Mouse (Mus musculus): Measurements from ENCODE around the gene 5830473C10Rik.
A peak's percentile ranks its signal among the peaks of the same experiment; 100 is the strongest.

The 5830473C10Rik gene

GRCm38 (mm10) chr5:90560743-90561142 is at the start of gene 5830473C10Rik:
Gene 5830473C10Rik, plus strand, starts transcription at chr5:90561107.
- DNase-seq (ENCODE audit: low read depth, low spot score): no peak

DNA sequence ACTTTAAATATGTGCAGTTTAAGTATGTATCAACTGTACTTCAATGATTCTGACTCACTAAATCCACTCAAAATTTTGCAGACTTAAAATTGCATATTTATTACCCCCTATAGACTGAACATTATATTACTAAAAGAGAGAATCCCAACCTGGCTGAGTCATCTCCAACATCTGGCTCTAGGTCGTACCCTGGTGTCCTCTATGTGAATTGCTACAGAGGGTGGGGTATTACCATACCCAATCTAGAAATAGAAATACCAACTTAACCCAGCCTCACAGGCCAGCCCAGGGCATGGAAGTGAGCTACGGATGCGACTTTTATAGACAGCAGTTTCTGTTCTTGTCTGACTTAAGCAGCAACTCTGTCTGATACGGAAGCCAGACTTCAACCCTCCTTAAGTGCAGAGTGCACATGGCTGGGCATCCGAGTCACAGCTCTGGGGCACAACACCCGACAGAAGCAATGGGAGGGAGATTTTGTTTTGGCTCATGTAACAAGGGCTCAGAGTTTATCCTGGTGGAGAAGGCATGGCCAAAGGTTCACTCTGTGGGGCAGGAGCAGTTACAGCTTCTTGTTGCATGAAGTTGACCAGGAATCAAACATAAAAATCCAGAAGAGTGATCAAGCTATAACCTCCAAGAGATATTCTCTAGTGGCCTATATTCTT is 48.5 kb upstream of the 5830473C10Rik start:
- no peak for DNase-seq (ENCODE audit: low read depth, low spot score)

- DNase-seq (ENCODE audit: low read depth, low spot score): no peak
Observed at GRCm38 (mm10) chr5:90515561-90515960, 45.3 kb upstream of the 5830473C10Rik start.

DNA sequence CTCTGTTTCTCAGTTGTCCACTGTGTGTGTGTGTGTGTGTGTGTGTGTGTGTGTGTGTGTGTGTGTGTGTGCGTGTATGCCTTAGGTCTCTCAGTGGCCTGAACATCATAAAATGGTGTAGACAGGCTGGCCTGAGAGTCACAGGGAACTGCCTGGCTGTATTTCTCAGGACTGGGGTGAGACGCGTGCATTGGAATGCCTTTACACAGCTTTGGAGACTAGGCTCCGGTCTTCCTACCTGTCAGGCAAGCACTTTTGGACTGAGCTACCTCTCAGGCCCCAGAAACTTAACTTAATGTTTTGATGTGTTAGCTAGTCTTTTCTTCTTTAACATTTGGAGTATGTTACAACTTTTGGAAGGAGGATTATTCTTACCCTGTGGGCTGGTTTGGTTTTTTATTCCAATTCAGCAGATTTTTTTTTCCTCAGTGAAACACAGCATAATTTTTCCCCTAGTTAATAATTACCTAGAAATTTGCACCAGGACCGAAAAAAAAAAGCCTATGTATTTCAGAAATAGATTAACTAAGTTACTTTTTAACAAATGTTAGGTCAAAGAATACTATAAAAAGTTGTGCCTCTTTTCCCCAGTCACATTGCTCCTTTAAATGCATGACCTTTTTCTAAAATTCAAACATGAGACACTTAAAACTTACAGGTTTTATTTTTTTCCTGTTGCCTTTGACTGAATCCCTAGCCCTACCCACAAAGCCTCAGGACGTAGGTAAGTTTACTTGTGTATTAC is 42.4 kb upstream of the 5830473C10Rik start, which contains the start of gene Afm:
Afm (plus strand) TSS at position 577 of the 745 bp plus-strand sequence.
- DNase-seq (ENCODE audit: low read depth, low spot score): no peak

GRCm38 (mm10) chr5:90551191-90551590 is 9.7 kb upstream of the 5830473C10Rik start:
- no peak for DNase-seq (ENCODE audit: low read depth, low spot score)

DNA sequence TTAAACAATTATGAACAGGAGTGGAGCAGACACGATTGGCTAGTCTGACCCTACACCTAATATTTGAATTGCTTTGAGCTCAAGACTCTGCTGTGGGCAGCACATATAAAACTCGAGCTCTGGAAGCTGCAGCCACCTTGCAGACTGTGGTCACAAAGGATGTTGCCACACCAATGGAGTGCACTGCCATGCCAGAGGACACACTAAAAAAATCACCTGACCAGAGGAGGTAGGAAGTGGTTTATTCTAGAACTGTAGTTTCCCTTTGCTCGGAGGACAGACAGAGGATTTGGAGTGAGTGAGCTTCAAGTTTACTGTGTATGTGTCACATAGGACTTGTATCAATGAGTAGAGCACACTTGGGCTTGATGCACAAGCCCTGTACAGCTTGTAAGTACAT is 4.9 kb upstream of the 5830473C10Rik start:
- no peak for DNase-seq (ENCODE audit: low read depth, low spot score)

GRCm38 (mm10) chr5:90561721-90562275 is 891 bp downstream of the 5830473C10Rik start:
- DNase-seq (ENCODE audit: low read depth, low spot score): no peak

GRCm38 (mm10) chr5:90562880-90563279 is 2.0 kb downstream of the 5830473C10Rik start:
- no peak for DNase-seq (ENCODE audit: low read depth, low spot score)

- no peak for DNase-seq (ENCODE audit: low read depth, low spot score)
Observed at GRCm38 (mm10) chr5:90564161-90564560, 3.3 kb downstream of the 5830473C10Rik start.

DNA sequence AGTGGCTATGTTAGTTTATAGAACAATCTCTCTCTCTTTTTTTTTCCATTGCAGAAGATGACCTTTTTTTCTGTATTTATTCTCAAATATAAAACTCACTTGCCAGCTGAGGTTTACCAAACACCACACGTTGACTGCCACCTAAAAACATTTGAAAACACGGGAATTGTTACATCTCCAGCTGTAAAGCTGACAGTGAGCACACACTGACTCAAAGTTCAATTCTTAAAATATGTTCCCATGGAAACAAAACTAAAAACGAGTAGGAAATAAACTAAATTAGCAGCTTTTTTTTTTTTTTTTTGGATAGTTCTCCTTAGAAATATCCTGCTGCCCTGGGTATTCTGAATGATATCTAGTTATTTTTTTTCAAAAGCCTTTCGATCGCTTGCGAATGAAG is 4.3 kb downstream of the 5830473C10Rik start:
- no peak for DNase-seq (ENCODE audit: low read depth, low spot score)

DNA sequence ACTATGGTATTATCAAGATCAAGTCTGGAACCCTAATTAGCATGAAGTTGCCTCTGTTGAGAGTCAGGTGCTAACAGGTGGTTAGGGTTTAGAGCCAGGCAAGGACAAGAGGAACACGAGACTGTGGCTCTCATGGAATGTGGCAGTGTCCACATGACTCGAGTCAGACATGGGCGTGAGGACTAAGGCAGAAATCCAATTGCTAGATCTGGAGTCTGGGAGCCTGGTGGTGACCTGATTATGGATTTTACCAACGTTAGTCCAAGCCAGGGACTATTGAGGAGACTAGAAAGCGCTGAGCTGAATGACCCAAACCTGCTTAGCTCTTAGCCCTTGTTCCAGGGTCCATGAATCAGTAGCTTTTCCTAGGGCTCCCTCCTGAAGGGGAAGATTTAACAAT is 6.9 kb downstream of the 5830473C10Rik start:
- no peak for DNase-seq (ENCODE audit: low read depth, low spot score)

DNA sequence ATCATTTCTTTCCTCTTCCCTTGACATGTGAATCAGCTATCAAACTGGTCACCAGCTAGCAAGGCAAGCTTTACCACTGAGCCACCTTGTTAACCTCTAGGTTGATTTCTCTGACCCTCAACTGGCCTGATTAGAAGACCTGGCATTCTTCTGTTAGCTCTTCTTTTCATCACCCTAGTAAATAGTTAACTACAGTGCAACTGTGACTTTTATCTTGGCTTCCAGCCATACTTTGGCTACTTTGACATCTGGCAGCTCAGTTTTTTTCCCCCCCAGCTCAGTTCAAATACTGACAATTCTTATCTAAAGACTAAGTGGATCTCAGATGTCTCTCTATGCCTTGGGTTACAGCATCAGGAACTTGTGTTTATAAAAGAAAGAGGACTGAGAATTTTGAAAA is 7.4 kb downstream of the 5830473C10Rik start:
- DNase-seq (ENCODE audit: low read depth, low spot score): no peak

DNA sequence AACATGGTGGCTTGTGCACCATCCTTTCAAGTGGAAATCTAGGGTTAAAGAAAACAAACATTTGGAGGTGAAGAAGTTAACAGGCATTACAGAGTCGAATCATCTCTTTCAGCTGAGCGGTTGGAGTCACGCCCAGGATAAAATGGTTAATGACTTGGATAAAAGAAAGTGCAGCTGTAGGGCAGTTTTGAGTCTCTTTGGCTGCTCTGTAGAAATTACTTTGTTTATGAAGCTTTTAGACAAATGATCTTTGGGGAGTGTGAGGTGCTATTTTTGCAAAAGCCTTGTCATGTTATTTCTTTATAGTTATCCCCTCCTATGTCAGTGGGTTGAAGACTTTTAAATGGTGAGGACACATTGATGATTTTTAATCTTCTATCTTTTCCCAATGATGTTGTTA is 10.3 kb downstream of the 5830473C10Rik start:
- no peak for DNase-seq (ENCODE audit: low read depth, low spot score)

GRCm38 (mm10) chr5:90577751-90578150 is 16.8 kb downstream of the 5830473C10Rik start:
- DNase-seq (ENCODE audit: low read depth, low spot score): no peak

GRCm38 (mm10) chr5:90579556-90579955 is 18.6 kb downstream of the 5830473C10Rik start:
- DNase-seq (ENCODE audit: low read depth, low spot score): no peak

GRCm38 (mm10) chr5:90582179-90582578 is 21.3 kb downstream of the 5830473C10Rik start:
- DNase-seq (ENCODE audit: low read depth, low spot score): no peak

DNA sequence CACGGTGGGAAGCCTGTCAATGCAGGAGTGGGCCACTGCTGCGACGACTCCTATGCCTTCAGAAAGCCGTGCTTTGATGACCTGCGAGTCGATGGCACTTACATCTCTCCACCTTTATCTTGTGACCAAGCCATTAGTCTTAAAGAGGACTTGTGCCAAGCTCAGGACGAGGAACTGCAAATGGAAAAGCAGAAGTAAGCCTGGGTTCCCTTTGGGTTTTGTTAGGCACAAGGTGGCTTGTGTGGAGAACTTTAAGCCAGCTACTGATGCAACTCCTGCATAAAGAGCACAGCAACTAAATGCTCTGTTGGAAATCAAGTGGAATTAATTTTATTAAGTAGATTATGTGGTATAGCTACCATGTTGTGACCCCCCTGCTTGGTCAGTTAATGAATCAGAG is 23.9 kb downstream of the 5830473C10Rik start:
- no peak for DNase-seq (ENCODE audit: low read depth, low spot score)

GRCm38 (mm10) chr5:90586511-90586910 is 25.6 kb downstream of the 5830473C10Rik start:
- DNase-seq (ENCODE audit: low read depth, low spot score): no peak

- no peak for DNase-seq (ENCODE audit: low read depth, low spot score)
Observed at GRCm38 (mm10) chr5:90588104-90588503, 27.2 kb downstream of the 5830473C10Rik start.

- peak; percentile 68 for DNase-seq (ENCODE audit: low read depth, low spot score)
Observed at GRCm38 (mm10) chr5:90588708-90589595, 28.0 kb downstream of the 5830473C10Rik start.

DNA sequence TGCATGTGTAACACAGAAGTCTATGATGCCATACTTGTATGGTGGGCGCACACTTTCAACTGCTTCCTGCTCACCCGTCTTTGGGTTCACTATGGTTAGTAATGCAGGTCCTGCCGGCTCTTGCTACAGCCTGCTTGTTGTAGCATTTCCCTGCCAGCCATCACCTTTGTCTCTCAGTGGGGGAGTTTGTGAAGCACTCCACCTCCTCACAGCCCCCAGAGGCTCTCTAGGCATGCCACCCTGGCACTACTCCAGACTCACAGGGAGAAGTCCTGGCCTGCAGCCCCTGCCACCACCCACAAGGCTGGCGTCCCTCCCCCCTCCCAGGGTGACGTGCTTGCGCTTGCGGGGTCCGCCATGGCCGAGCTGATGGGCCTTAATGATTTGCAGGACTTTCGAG is 29.8 kb downstream of the 5830473C10Rik start:
- DNase-seq (ENCODE audit: low read depth, low spot score): no peak

GRCm38 (mm10) chr5:90591936-90592335 is 31.0 kb downstream of the 5830473C10Rik start:
- DNase-seq (ENCODE audit: low read depth, low spot score): no peak

All from embryo, embryonic 11.5 days (tissue).